Mouse (Mus musculus) CH12.LX (cell line): Measurements from ENCODE around the gene Gtf2f1. TPM values are rescaled to one million over a fixed set of nuclear protein-coding genes. Genes with fewer than 3 reads are reported as not detected.
A peak's percentile ranks its signal among the peaks of the same experiment; 100 is the strongest.

Experiments used
- DNase-seq: peaks from one replicate; pipeline ENCODE4 v3.0.0-alpha.2; 2013; ENCODE audit errors: extremely low read depth
- H3K27ac ChIP-seq: 2 replicates; pipeline ENCODE4 v1.5.1; 2012; ENCODE audit warnings: low read depth, mild to moderate bottlenecking, control low read depth, moderate library complexity; ENCODE audit not compliant: insufficient read depth
- H3K27me3 ChIP-seq: replicated peaks from 2 replicates; pipeline ENCODE3; 2012; ENCODE audit warnings: inconsistent platforms
- H3K36me3 ChIP-seq, 2 experiments: replicated peaks in 1 of 2; 2 replicates each; pipeline versions ENCODE3 to v1.6.1; 2012; ENCODE audit warnings: inconsistent platforms in 1 of 2, low read length in 1 of 2, mild to moderate bottlenecking in 1 of 2, mixed read lengths in 1 of 2, moderate library complexity in 1 of 2; ENCODE audit not compliant: control insufficient read depth in 1 of 2, insufficient read depth in 1 of 2
- H3K4me1 ChIP-seq, 2 experiments: 2 replicates each; pipeline ENCODE4 v1.6.1; 2012; ENCODE audit warnings: inconsistent platforms in 1 of 2, moderate library complexity in 1 of 2; ENCODE audit not compliant: insufficient read depth in 2 of 2, control insufficient read depth in 1 of 2
- H3K4me2 ChIP-seq: 2 replicates; pipeline ENCODE4 v1.6.1; 2012; ENCODE audit warnings: low read depth, mild to moderate bottlenecking, control low read depth; ENCODE audit not compliant: poor library complexity, insufficient read depth, severe bottlenecking
- H3K4me3 ChIP-seq, 3 experiments: fragments of 150-350 bp in 1 of 3; sonication (generic) in 1 of 3; replicated peaks in 1 of 3; 2 replicates each; pipeline versions ENCODE3 to v1.5.1; 2011 to 2012; ENCODE audit warnings: low read depth in 2 of 3, low read length in 2 of 3, mild to moderate bottlenecking in 2 of 3, moderate library complexity in 2 of 3, control low read depth in 1 of 3, improper control_type of control experiment in 1 of 3, inconsistent platforms in 1 of 3, mixed read lengths in 1 of 3; ENCODE audit not compliant: poor library complexity in 1 of 3
- H3K79me2 ChIP-seq: replicated peaks from 2 replicates; pipeline ENCODE4 v1.6.1; 2012; ENCODE audit warnings: mild to moderate bottlenecking, moderate library complexity; ENCODE audit not compliant: control insufficient read depth, poor library complexity, insufficient read depth, severe bottlenecking; ENCODE audit errors: extremely low read depth
- H3K9ac ChIP-seq: 2 replicates; pipeline ENCODE4 v1.6.1; 2012; ENCODE audit warnings: low read depth, mild to moderate bottlenecking, control low read depth, moderate library complexity; ENCODE audit not compliant: insufficient read depth
- H3K9me3 ChIP-seq: replicated peaks from 2 replicates; pipeline ENCODE3; 2012; ENCODE audit warnings: low read length, inconsistent platforms, mixed read lengths
- BHLHE40 ChIP-seq: IDR thresholded peaks from 2 replicates; pipeline ENCODE4 v1.6.1; 2011; ENCODE audit warnings: mild to moderate bottlenecking, low read depth, low read length, improper control_type of control experiment
- CHD1 ChIP-seq: IDR thresholded peaks from 2 replicates; pipeline ENCODE4 v1.6.1; 2012; ENCODE audit warnings: low read depth, low read length, improper control_type of control experiment, inconsistent platforms
- CHD2 ChIP-seq: IDR thresholded peaks from 2 replicates; pipeline ENCODE4 v1.6.1; 2011; ENCODE audit warnings: low read length, improper control_type of control experiment
- ELF1 ChIP-seq: IDR thresholded peaks from 2 replicates; pipeline ENCODE4 v1.6.1; 2014; ENCODE audit warnings: low read depth, mild to moderate bottlenecking, inconsistent platforms, low read length, improper control_type of control experiment
- EP300 ChIP-seq: IDR thresholded peaks from 2 replicates; pipeline ENCODE4 v1.6.1; 2011; ENCODE audit warnings: low read length, improper control_type of control experiment
- ETS1 ChIP-seq: conservative IDR thresholded peaks from 2 replicates; pipeline ENCODE4 v1.6.1; 2012; ENCODE audit warnings: low read depth, mild to moderate bottlenecking, inconsistent platforms, low read length, improper control_type of control experiment, moderate library complexity
- GABPA ChIP-seq: IDR thresholded peaks from 2 replicates; pipeline ENCODE4 v1.6.1; 2012; ENCODE audit warnings: low read depth, low read length, improper control_type of control experiment, inconsistent platforms; ENCODE audit not compliant: insufficient replicate concordance
- HCFC1 ChIP-seq: IDR thresholded peaks from 2 replicates; pipeline ENCODE4 v1.6.1; 2012; ENCODE audit warnings: low read depth, mild to moderate bottlenecking, inconsistent platforms, low read length, improper control_type of control experiment
- IRF4 ChIP-seq: IDR thresholded peaks from 2 replicates; pipeline ENCODE4 v1.6.1; 2014; ENCODE audit warnings: low read depth, mild to moderate bottlenecking, inconsistent platforms, low read length, improper control_type of control experiment
- JUND ChIP-seq: conservative IDR thresholded peaks from 2 replicates; pipeline ENCODE4 v1.6.1; 2011; ENCODE audit warnings: low read depth, low read length, improper control_type of control experiment
- KAT2A ChIP-seq: IDR thresholded peaks from 2 replicates; pipeline ENCODE4 v1.6.1; 2012; ENCODE audit warnings: low read length, improper control_type of control experiment, inconsistent platforms; ENCODE audit not compliant: insufficient replicate concordance
- MAFK ChIP-seq: IDR thresholded peaks from 2 replicates; pipeline ENCODE4 v1.6.1; 2011; ENCODE audit warnings: low read length, improper control_type of control experiment; ENCODE audit not compliant: insufficient replicate concordance
- MAX ChIP-seq: IDR thresholded peaks from 2 replicates; pipeline ENCODE4 v1.6.1; 2011; ENCODE audit warnings: low read length, improper control_type of control experiment
- MAZ ChIP-seq: IDR thresholded peaks from 2 replicates; pipeline ENCODE4 v1.6.1; 2012; ENCODE audit warnings: low read depth, mild to moderate bottlenecking, inconsistent platforms, low read length, improper control_type of control experiment, moderate library complexity
- MEF2A ChIP-seq: IDR thresholded peaks from 2 replicates; pipeline ENCODE4 v1.6.1; 2014; ENCODE audit warnings: low read depth, mild to moderate bottlenecking, inconsistent platforms, low read length, improper control_type of control experiment, borderline replicate concordance
- MXI1 ChIP-seq: IDR thresholded peaks from 2 replicates; pipeline ENCODE4 v1.6.1; 2011; ENCODE audit warnings: mild to moderate bottlenecking, low read depth, low read length, improper control_type of control experiment
- MYC ChIP-seq: IDR thresholded peaks from 2 replicates; pipeline ENCODE4 v1.6.1; 2011; ENCODE audit warnings: low read depth, mild to moderate bottlenecking, improper control_type of control experiment, low read length
- NELFE ChIP-seq: IDR thresholded peaks from 2 replicates; pipeline ENCODE4 v1.6.1; 2011; ENCODE audit warnings: low read depth, low read length, improper control_type of control experiment
- NRF1 ChIP-seq: IDR thresholded peaks from 2 replicates; pipeline ENCODE4 v1.6.1; 2014; ENCODE audit warnings: low read depth, mild to moderate bottlenecking, inconsistent platforms, low read length, improper control_type of control experiment, moderate library complexity
- PAX5 ChIP-seq: IDR thresholded peaks from 2 replicates; pipeline ENCODE4 v1.6.1; 2012; ENCODE audit warnings: low read length, inconsistent platforms, mixed read lengths
- POLR2A ChIP-seq: IDR thresholded peaks from 2 replicates; pipeline ENCODE4 v1.6.1; 2011; ENCODE audit warnings: low read depth, mild to moderate bottlenecking, improper control_type of control experiment, low read length
- POLR2AphosphoS2 ChIP-seq: IDR thresholded peaks from 2 replicates; pipeline ENCODE4 v1.6.1; 2011; ENCODE audit warnings: low read depth, low read length, improper control_type of control experiment
- RAD21 ChIP-seq: IDR thresholded peaks from 2 replicates; pipeline ENCODE4 v1.6.1; 2011; ENCODE audit warnings: low read depth, mild to moderate bottlenecking, low read length, improper control_type of control experiment, moderate library complexity
- RCOR1 ChIP-seq: conservative IDR thresholded peaks from 2 replicates; pipeline ENCODE4 v1.6.1; 2012; ENCODE audit warnings: low read depth, mild to moderate bottlenecking, inconsistent platforms, low read length, improper control_type of control experiment
- TCF12 ChIP-seq: IDR thresholded peaks from 2 replicates; pipeline ENCODE4 v1.6.1; 2014; ENCODE audit warnings: low read depth, mild to moderate bottlenecking, inconsistent platforms, low read length, improper control_type of control experiment
- UBTF ChIP-seq: IDR thresholded peaks from 2 replicates; pipeline ENCODE4 v1.6.1; 2012; ENCODE audit warnings: low read depth, mild to moderate bottlenecking, inconsistent platforms, low read length, improper control_type of control experiment, moderate library complexity
- USF1 ChIP-seq: IDR thresholded peaks from 2 replicates; pipeline ENCODE4 v1.6.1; 2014; ENCODE audit warnings: low read depth, mild to moderate bottlenecking, inconsistent platforms, low read length, improper control_type of control experiment
- ZC3H11A ChIP-seq: IDR thresholded peaks from 2 replicates; pipeline ENCODE4 v1.6.1; 2012; ENCODE audit warnings: low read depth, mild to moderate bottlenecking, inconsistent platforms, low read length, improper control_type of control experiment
- ZKSCAN1 ChIP-seq: IDR thresholded peaks from 2 replicates; pipeline ENCODE4 v1.6.1; 2012; ENCODE audit warnings: low read depth, inconsistent platforms, low read length, improper control_type of control experiment, borderline replicate concordance
- ZMIZ1 ChIP-seq: IDR thresholded peaks from 2 replicates; pipeline ENCODE4 v1.6.1; 2012; ENCODE audit warnings: low read depth, mild to moderate bottlenecking, inconsistent platforms, low read length, improper control_type of control experiment
- ZNF384 ChIP-seq: IDR thresholded peaks from 2 replicates; pipeline ENCODE4 v1.6.1; 2012; ENCODE audit warnings: low read depth, low read length, improper control_type of control experiment, inconsistent platforms
- dilution Hi-C: fragments of 300-500 bp; cut with MboI; formaldehyde crosslinking; loops from 2 replicates; pipeline ENCODE4 v1.14.3; 2020; ENCODE audit warnings: low sequenced_read_pairs; ENCODE audit not compliant: extremely low pct_unique_long_range_greater_than_20kb, extremely low pct_ligation_motif_present
- in situ Hi-C: fragments of 300-500 bp; cut with MboI; formaldehyde crosslinking; loops from 3 replicates; pipeline ENCODE4 v1.14.3; 2019; ENCODE audit warnings: low sequenced_read_pairs, low pct_ligation_motif_present, low pct_unique_long_range_greater_than_20kb, mixed read lengths
- polyA plus RNA-seq: library from polyadenylated mRNA; unstranded; fragments of >175 nt; gene quantifications from 2 replicates; pipeline ENCODE4 v1.2.1, GENCODE M21; 2012; ENCODE audit warnings: low read depth; ENCODE audit not compliant: insufficient read length
- total RNA-seq, 2 experiments: library from RNA; depleted of rRNA; stranded (reverse); fragments of 300-350 nt in 1 of 2; fragments of >200 nt in 1 of 2; gene quantifications; 2 replicates each; pipeline ENCODE4 v1.2.3; 2012 to 2014

Gtf2f1 gene
- total and polyA plus RNA-seq, 3 experiments = 50.5 to 109 (median 80.4) TPM

DNA sequence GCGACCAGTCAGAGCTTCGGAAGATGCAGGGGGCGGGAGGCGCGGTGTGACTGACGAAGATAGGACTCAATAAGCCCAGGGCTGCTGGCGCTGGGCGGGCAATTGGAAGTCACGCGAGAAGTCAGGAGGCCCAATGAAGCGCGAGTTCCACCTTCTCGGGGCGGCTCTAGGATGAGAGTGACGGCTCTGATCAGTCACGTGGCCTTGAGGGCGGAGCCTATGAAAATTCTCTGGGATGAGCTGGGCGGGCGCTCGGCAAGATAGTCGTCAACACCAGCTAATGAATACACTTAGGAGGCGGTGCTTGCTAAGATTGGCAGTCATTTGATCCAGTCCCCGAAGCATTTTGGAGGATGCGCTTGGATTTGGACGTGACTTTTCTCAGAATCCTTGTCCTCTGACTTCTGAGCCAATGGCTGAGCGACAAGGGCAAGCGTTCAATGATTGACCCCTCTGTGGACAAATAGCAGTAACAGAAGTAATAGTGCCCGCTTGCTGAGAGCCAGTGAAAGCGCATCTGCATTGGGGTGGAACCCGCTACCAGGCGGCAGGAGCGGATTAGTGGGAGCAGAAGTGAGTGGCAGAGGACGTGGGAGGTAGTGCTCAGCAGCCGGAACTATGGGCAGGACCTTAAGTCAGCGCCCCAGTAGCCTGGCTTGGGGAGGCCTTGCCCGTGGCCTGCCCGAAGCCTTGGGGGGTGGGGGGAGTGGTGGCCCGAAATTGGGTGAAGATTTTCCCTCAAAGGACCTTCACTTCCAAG lies 20.8 kb upstream of the Gtf2f1 start (continued):
- no peak for TF ChIP-seq GABPA
- no peak for TF ChIP-seq RAD21
- no peak for TF ChIP-seq CHD1
- TF ChIP-seq MAX = peak; percentile 96
- TF ChIP-seq CHD2 = peak; percentile 98
- TF ChIP-seq MYC = 0 out of 2 replicates have a peak, but pooled peaks have one; percentile 15
- peak; percentile 65 for TF ChIP-seq NRF1
- TF ChIP-seq PAX5 = no peak
- TF ChIP-seq EP300 = no peak
- 0 out of 2 replicates have a peak, but pooled peaks have one; percentile 25 for TF ChIP-seq JUND
- no peak for TF ChIP-seq ZC3H11A
- no peak for TF ChIP-seq POLR2AphosphoS2
- peak; percentile 87 for TF ChIP-seq NELFE
- no peak for TF ChIP-seq ZNF384
- TF ChIP-seq HCFC1 = peak; percentile 73
- TF ChIP-seq USF1 = peak; percentile 99
- TF ChIP-seq ZMIZ1 = peak; percentile 81
- no peak for TF ChIP-seq ZKSCAN1
- TF ChIP-seq ETS1 = no peak
- TF ChIP-seq RCOR1 = no peak
- peak; percentile 74 for TF ChIP-seq BHLHE40

DNA sequence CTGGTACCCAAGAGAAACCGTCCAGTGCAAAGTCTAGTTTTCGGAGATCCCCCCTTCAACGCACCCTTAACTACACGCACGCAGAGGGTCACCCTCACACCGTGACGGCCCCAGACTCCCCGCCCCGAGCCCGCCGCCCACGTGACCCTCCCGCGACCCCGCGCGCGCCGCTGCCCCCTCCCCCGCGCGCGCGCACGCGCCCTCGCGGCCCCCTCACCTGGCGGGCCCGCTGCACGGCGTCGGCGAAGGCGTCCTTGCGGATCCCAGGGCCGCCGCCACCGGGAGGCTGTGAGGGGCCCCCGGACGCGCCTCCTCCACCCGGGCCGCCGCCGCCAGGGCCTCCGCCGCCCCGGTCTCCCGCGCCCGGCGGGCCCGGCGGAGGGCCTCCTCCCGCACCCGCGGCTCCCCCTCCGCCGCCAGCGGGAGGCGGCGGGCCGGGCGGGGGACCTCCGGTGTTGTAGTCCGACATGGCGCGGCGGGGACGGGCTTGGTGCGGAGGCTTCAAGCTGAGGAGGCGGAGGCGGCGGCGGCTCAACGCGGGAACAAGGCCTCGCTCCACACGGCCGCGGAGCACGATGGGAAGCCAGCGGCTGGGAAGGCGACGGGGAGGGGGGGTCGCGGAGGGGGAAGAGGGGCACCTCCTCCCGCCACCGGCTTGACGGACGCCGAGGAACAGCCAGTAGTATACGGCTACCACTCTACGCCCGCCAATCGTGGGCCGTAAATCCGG lies 20.0 kb upstream of the Gtf2f1 start, which contains the start of gene Khsrp:
Gene Khsrp, minus strand, starts transcription at position 592 of the 730 bp plus-strand sequence.
- TF ChIP-seq IRF4 (peak; percentile 23; the same call in 1 of the 2 replicates), POLR2AphosphoS2 (no peak), ZNF384 (no peak), BHLHE40 (0 out of 2 replicates have a peak, but pooled peaks have one; percentile 22), MXI1 (peak; percentile 26), ELF1 (peak; percentile 31; the same call in 1 of the 2 replicates), USF1 (peak; percentile 81), UBTF (0 out of 2 replicates have a peak, but pooled peaks have one; percentile 43), NELFE (peak; percentile 60; the same call in 1 of the 2 replicates), ZMIZ1 (peak; percentile 51; the same call in 1 of the 2 replicates), POLR2A (peak; percentile 73), HCFC1 (no peak), GABPA (no peak), MAZ (peak; percentile 82), CHD2 (no peak), TCF12 (peak; percentile 52; the same call in 1 of the 2 replicates), KAT2A (no peak), MEF2A (no peak), MAFK (no peak), NRF1 (peak; percentile 76), MYC (no peak)
- dilution Hi-C loops = no loop called here

More for the DNA sequence above, 20.0 kb upstream of the Gtf2f1 start, which contains the start of gene Khsrp:
- H3K9me3 ChIP-seq = no peaks in the 10 kb centered on the region
- H3K9ac ChIP-seq = peak within 1 kb of the TSS; percentile 100
- H3K4me2 ChIP-seq = peak within 1 kb of the TSS; percentile 99
- H3K27me3 ChIP-seq = no peaks in the 10 kb centered on the region
- H3K79me2 ChIP-seq = peaks cover 47% of the 10 kb centered on the region
- in situ Hi-C loops = no loop called here
- peak within 1 kb of the TSS; percentile 31 for H3K27ac ChIP-seq
- peak within 1 kb of the TSS; percentile 82 to 95 (median 83) for H3K4me3 ChIP-seq
- DNase-seq = no peak
- H3K36me3 ChIP-seq = peaks cover 26 to 32% of the 10 kb centered on the region in 2 experiments
- peaks cover 7 to 34% of the 10 kb centered on the region in 2 experiments; a peak in 3 of 4 replicates for H3K4me1 ChIP-seq
